Mouse (Mus musculus) retina, postnatal 1 day (tissue): ENCODE results near the gene Diablo.

Experiments
- DNase-seq: peaks from one replicate; pipeline ENCODE4 v3.0.0-alpha.2; 2012

Diablo gene

DNA sequence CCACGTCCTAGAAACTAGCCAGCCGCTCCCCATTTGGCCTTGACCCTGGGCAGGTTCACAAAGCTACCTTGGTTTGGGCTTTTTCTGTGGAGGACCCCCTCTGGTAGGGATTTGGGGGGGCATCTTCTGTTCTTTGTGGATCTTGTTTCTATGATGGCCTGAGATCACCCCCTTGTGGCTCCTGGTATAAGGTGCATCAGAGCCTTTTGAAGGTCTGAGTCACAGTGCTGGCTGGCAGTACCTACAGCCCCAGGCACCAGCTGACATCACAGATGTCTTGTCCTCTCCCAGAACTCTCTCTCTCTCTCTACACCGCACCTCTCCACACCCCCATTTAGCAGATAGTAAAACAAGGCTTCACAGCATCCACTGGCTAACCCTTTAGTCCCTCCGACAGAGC lies 24.3 kb downstream of the Diablo start:
- DNase-seq: peak; percentile 40

GRCm38 (mm10) chr5:123489935-123490334 lies 34.0 kb downstream of the Diablo start:
- DNase-seq: no peak

GRCm38 (mm10) chr5:123489112-123489785 lies 34.7 kb downstream of the Diablo start, which contains the start of the genes Lrrc43 and Il31:
TSS of gene Lrrc43 (plus strand) at chr5:123489305.
TSS of gene Il31 (minus strand) at chr5:123489489.
- DNase-seq: peak; percentile 80

DNA sequence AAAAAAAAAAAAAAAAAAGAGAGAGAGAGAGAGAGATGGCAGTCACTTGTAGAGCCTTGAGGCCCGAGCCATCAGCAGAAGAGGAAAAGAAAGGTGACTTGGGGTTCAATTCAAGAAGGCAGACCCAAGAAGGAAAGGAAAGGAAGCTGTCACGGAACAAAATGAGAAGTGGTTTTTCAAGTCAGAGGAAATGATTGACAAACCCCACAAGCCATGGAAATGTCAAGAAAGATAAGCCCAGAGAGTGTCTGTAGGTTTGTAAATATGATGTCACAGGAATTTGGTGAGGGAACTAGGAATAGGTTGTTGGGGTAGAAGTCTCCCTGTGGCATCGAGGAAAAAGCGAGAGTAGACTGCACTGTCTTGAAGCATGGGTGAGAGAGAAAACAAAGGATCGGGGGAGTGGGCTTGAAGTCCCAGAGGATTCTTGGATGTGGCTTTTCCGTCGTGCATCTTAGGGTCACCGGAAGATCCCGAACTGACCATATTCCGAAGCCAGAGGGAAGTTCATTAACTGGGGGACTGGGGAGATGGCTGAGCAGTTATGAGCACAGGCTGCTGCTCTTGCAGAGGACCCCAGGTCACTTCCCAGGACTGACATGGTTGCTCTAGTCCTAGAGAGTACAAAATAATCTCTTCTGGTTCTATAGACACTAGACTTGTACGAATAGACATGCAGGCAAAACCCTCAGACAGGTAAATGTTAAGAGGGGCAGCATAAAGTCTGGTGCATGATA lies 36.1 kb downstream of the Diablo start:
- DNase-seq: no peak

- DNase-seq: peak; percentile 10
Measured at GRCm38 (mm10) chr5:123473817-123474216, 50.2 kb downstream of the Diablo start.

DNA sequence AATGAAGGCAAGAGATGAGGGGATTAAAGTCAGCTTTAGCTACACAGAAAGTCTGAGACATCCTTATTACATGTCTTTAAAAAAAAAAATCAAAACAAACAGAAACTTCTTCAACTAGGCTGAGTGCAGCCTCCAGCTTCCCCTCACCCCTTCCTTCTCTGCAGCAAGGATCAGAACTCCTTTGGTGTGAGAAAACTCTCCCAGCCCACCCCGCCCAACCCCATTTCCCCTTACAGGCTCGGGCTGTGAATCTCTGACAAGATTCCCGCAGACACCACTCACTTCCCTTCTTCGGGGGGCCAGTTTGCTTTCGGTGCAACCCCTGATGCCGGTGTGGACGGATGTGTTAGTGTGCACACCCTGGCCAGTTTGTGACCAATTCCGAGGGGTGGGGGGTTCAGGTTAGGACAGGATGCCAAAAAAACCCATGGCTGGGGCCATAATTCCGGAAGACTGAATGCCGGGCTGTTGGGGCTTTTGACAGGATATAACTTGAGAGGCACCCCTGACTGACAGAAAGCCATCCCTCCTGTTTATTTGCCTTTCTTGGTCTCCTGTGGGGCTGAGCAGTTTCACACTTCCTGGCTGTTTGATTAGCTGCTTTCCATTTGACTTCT lies 53.1 kb downstream of the Diablo start:
- DNase-seq: no peak

GRCm38 (mm10) chr5:123464638-123465037 lies 59.3 kb downstream of the Diablo start:
- DNase-seq: no peak

DNA sequence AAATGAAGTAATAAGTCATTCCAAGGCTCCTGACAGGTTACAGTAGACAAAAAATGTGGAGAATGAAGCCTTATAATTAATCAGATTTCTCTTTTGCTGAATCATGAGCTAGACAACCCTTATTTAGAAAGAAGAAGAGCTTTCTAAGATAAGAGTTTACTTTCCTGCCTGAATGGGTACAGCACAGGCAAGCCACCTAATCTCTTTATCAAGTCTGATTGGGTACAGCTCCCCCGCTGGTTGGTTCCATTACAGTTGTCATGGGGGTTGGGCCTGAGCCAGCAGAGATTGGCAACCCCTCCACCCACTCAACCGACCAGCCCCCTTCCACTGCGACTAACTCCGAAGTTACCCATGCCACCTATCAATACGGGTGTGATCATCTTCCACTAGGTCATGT lies 62.6 kb downstream of the Diablo start:
- DNase-seq: no peak
